Mouse (Mus musculus): ENCODE data around the gene Tbc1d23.

GRCm38 (mm10) chr16:57269751-57270150 lies 38.4 kb upstream of the Tbc1d23 start:
- no peak for TF ChIP-seq EP300 (IDR thresholded peaks at IDR 0.05)
- no peak for TF ChIP-seq CTCF (IDR thresholded peaks at IDR 0.05)
